Mouse (Mus musculus) limb, embryonic 11.5 days (tissue): ENCODE measurements around the gene Rgs2. TPM values are rescaled to one million over a fixed set of nuclear protein-coding genes. Genes with fewer than 3 reads are reported as not detected.

ENCODE experiments used
- ATAC-seq: fragments of 200-750 bp; cut with Nextera tagmentation; 2 replicates; pipeline ENCODE4 v1.8.0; 2017; ENCODE audit warnings: low read depth; ENCODE audit not compliant: insufficient number of reproducible peaks, low FRiP score, low TSS enrichment
- DNase-seq: peaks from one replicate; pipeline ENCODE4 v3.0.0-alpha.2; 2015; ENCODE audit warnings: low spot score
- H3K27ac ChIP-seq: fragments of 300-500 bp; sonication (generic); replicated peaks from 2 replicates; pipeline ENCODE4 v1.5.1; 2014; ENCODE audit warnings: low read depth, mild to moderate bottlenecking, low read length
- H3K27me3 ChIP-seq: fragments of 300-500 bp; sonication (generic); 2 replicates; pipeline ENCODE4 v1.6.1; 2014; ENCODE audit warnings: mild to moderate bottlenecking, low read length, mixed read lengths; ENCODE audit not compliant: control insufficient read depth, insufficient read depth
- H3K36me3 ChIP-seq: fragments of 300-500 bp; sonication (generic); 2 replicates; pipeline ENCODE4 v1.6.1; 2014; ENCODE audit warnings: mild to moderate bottlenecking, low read length, moderate library complexity, mixed read lengths; ENCODE audit not compliant: control insufficient read depth, insufficient read depth
- H3K4me1 ChIP-seq: fragments of 300-500 bp; sonication (generic); 2 replicates; pipeline ENCODE4 v1.6.1; 2014; ENCODE audit warnings: low read length, mixed read lengths; ENCODE audit not compliant: control insufficient read depth, insufficient read depth
- H3K4me2 ChIP-seq: fragments of 300-500 bp; sonication (generic); 2 replicates; pipeline ENCODE4 v1.6.1; 2014; ENCODE audit warnings: low read depth, mild to moderate bottlenecking, moderate library complexity; ENCODE audit not compliant: severe bottlenecking
- H3K4me3 ChIP-seq: fragments of 300-500 bp; sonication (generic); 2 replicates; pipeline ENCODE4 v1.5.1; 2014; ENCODE audit warnings: low read depth, low read length
- H3K9ac ChIP-seq: fragments of 300-500 bp; sonication (generic); 2 replicates; pipeline ENCODE4 v1.6.1; 2014; ENCODE audit warnings: mild to moderate bottlenecking, low read length
- H3K9me3 ChIP-seq: fragments of 300-500 bp; sonication (generic); 2 replicates; pipeline ENCODE4 v1.6.1; 2016; ENCODE audit warnings: low read length; ENCODE audit not compliant: control insufficient read depth
- WGBS: fragments of 180-500 bp; shearing (Covaris S2); extraction: QIAGEN DNeasy Blood & Tissue Kit; methylation state at CpG from one replicate; pipeline ENCODE4 v1.1.7; 2014; 5-methylcytosine and 5-hydroxymethylcytosine counted together
- polyA plus RNA-seq: library from polyadenylated mRNA; unstranded; fragments of >200 nt; fragmentation: Nextera tagmentation; extraction: Ambion mirVana; gene quantifications from 2 replicates; pipeline ENCODE4 v1.2.1, GENCODE M21; 2014

Gene Rgs2
- polyA plus RNA-seq, 1 experiment from 2014 or later, result 29.3 TPM

GRCm38 (mm10) chr1:144007341-144007740 is 3.4 kb upstream of the Rgs2 start:
- no peak for ATAC-seq
- no peak overlapping the region for H3K4me3 ChIP-seq
- no peaks in the 10 kb centered on the region for H3K36me3 ChIP-seq
- H3K27ac ChIP-seq, result no peak overlapping the region
- H3K4me2 ChIP-seq, result no peak overlapping the region
- DNase-seq, result no peak
- H3K4me1 ChIP-seq, result no peaks in the 10 kb centered on the region
- WGBS, result 79% methylated on average over 6 of the region's 6 CpGs
- no peaks in the 10 kb centered on the region for H3K27me3 ChIP-seq
- H3K9ac ChIP-seq, result no peak overlapping the region
- no peaks in the 10 kb centered on the region for H3K9me3 ChIP-seq

- no peak overlapping the region for H3K4me3 ChIP-seq
- ATAC-seq (no peak), DNase-seq (peak; percentile 68)
- H3K9ac ChIP-seq, result no peak overlapping the region
- WGBS, result 12% methylated on average over 8 of the region's 8 CpGs
- H3K27me3 ChIP-seq, result no peaks in the 10 kb centered on the region
- H3K27ac ChIP-seq, result no peak overlapping the region
- H3K9me3 ChIP-seq, result no peaks in the 10 kb centered on the region
- H3K4me1 ChIP-seq, result no peaks in the 10 kb centered on the region
- H3K4me2 ChIP-seq, result peak overlapping the region; percentile 24; the same call in 1 of the 2 replicates
- H3K36me3 ChIP-seq, result no peaks in the 10 kb centered on the region
Observed at GRCm38 (mm10) chr1:144006542-144006941, 2.6 kb upstream of the Rgs2 start.

GRCm38 (mm10) chr1:144005648-144006047 is 1.7 kb upstream of the Rgs2 start:
- ATAC-seq, result no peak
- H3K4me3 ChIP-seq, result no peak overlapping the region
- no peaks in the 10 kb centered on the region for H3K36me3 ChIP-seq
- no peak overlapping the region for H3K9ac ChIP-seq
- no peak overlapping the region for H3K4me2 ChIP-seq
- no peaks in the 10 kb centered on the region for H3K4me1 ChIP-seq
- H3K9me3 ChIP-seq, result no peaks in the 10 kb centered on the region
- no peak overlapping the region for H3K27ac ChIP-seq
- DNase-seq, result no peak
- H3K27me3 ChIP-seq, result no peaks in the 10 kb centered on the region

- ATAC-seq (no peak), DNase-seq (no peak)
- no peaks in the 10 kb centered on the region for H3K27me3 ChIP-seq
- H3K9me3 ChIP-seq, result no peaks in the 10 kb centered on the region
- peak overlapping the region; percentile 52 for H3K4me3 ChIP-seq
- H3K9ac ChIP-seq, result peak overlapping the region; percentile 56
- H3K27ac ChIP-seq, result no peak overlapping the region
- WGBS, result 8% methylated on average over 9 of the region's 9 CpGs
- no peaks in the 10 kb centered on the region for H3K36me3 ChIP-seq
- peak overlapping the region; percentile 81 for H3K4me2 ChIP-seq
- no peaks in the 10 kb centered on the region for H3K4me1 ChIP-seq
Observed at GRCm38 (mm10) chr1:144004741-144005140, 780 bp upstream of the Rgs2 start.

- H3K9me3 ChIP-seq, result no peaks in the 10 kb centered on the region
- H3K9ac ChIP-seq, result peak overlapping the region; percentile 62
- WGBS, result 9% methylated on average over 10 of the region's 10 CpGs
- H3K4me3 ChIP-seq, result peak overlapping the region; percentile 52
- peak overlapping the region; percentile 66 for H3K4me2 ChIP-seq
- H3K36me3 ChIP-seq, result no peaks in the 10 kb centered on the region
- no peaks in the 10 kb centered on the region for H3K4me1 ChIP-seq
- no peaks in the 10 kb centered on the region for H3K27me3 ChIP-seq
- peak; percentile 1; the same call in 1 of the 2 replicates for ATAC-seq
- peak; percentile 38 for DNase-seq
- no peak overlapping the region for H3K27ac ChIP-seq
Observed at GRCm38 (mm10) chr1:144003416-144003815, 545 bp downstream of the Rgs2 start.

DNA sequence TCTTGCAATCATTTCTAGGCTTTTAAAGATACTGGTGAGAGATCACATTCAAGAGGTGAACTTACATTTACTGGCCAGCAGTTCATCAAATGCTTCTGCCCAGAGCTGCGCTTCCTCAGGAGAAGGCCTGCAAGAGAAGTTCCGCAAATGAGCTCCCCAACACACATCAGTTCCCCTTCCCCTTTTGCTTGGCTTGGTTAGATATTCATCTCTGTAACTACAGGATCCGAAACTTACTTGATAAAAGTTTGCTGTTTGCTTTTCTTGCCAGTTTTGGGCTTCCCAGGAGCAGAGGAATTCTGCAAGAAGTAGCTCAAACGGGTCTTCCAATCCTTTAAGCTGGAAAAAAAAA is 1.3 kb downstream of the Rgs2 start:
- Histone ChIP-seq H3K9ac (no peak overlapping the region), H3K4me3 (no peak overlapping the region), H3K36me3 (no peaks in the 10 kb centered on the region), H3K4me1 (no peaks in the 10 kb centered on the region), H3K9me3 (no peaks in the 10 kb centered on the region), H3K4me2 (peak overlapping the region; percentile 66; the same call in 1 of the 2 replicates), H3K27me3 (no peaks in the 10 kb centered on the region), H3K27ac (no peak overlapping the region)
- ATAC-seq (no peak), DNase-seq (no peak)
- WGBS, result 81% methylated on average over 4 of the region's 4 CpGs

DNA sequence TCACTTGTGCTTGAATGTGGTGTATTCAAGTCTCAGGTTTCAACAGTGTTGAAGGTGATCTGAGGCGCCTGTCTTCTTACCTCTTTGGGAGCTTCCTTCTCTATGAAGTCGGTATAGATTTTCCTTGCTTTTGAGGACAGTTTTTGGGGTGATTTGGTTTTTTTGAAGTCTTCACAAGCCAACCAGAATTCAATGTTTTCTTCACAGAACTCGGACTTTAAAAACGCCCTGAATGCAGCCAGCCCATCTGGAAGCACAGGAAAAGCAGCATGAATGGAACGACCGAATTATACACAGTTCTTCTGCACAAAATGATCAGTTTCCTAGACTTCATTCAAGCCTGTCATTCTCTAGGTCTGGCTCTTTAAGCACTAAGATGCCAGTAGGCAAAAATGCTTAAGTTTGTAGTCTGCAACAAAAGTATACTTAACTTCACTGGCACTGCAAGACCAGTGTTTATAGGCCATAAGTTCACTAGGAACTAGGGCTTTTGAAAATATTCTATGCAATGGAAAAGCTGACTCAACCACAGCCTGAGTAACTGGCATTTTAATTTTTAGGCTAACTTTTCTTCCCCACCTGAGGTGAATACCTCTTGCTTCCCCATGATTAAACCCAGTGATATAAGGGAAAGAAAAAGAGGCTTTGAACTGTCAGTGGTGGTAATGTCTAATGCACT is 1.8 kb downstream of the Rgs2 start:
- H3K4me3 ChIP-seq, result no peak overlapping the region
- no peak for ATAC-seq
- no peaks in the 10 kb centered on the region for H3K4me1 ChIP-seq
- 90% methylated on average over 6 of the region's 6 CpGs for WGBS
- DNase-seq, result no peak
- no peaks in the 10 kb centered on the region for H3K27me3 ChIP-seq
- H3K9ac ChIP-seq, result no peak overlapping the region
- no peaks in the 10 kb centered on the region for H3K9me3 ChIP-seq
- H3K36me3 ChIP-seq, result no peaks in the 10 kb centered on the region
- H3K4me2 ChIP-seq, result no peak overlapping the region
- no peak overlapping the region for H3K27ac ChIP-seq

DNA sequence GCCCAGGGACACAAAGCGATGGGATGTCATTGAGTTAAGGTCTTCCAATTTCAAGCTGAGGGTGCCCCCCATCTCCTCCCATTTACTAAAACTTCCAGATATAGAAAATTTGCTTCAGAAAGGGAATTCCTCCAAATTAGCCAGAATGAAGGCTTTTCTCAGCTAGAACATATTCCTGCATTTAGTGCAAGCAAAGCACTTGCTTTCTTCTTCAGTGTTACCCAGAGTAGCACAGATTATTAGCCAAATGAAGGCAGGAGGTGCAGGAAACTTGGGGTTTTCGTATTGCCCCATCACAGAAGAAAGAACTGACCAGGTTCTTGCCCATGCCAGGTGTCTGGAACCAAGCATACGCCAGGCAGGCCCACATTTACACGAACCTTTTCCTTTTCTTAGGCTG is 3.7 kb downstream of the Rgs2 start:
- H3K9me3 ChIP-seq, result no peaks in the 10 kb centered on the region
- no peaks in the 10 kb centered on the region for H3K27me3 ChIP-seq
- WGBS, result 88% methylated on average over 4 of the region's 4 CpGs
- no peak overlapping the region for H3K4me3 ChIP-seq
- no peak overlapping the region for H3K9ac ChIP-seq
- H3K36me3 ChIP-seq, result no peaks in the 10 kb centered on the region
- no peaks in the 10 kb centered on the region for H3K4me1 ChIP-seq
- no peak overlapping the region for H3K27ac ChIP-seq
- no peak overlapping the region for H3K4me2 ChIP-seq
- DNase-seq (no peak), ATAC-seq (no peak)

DNA sequence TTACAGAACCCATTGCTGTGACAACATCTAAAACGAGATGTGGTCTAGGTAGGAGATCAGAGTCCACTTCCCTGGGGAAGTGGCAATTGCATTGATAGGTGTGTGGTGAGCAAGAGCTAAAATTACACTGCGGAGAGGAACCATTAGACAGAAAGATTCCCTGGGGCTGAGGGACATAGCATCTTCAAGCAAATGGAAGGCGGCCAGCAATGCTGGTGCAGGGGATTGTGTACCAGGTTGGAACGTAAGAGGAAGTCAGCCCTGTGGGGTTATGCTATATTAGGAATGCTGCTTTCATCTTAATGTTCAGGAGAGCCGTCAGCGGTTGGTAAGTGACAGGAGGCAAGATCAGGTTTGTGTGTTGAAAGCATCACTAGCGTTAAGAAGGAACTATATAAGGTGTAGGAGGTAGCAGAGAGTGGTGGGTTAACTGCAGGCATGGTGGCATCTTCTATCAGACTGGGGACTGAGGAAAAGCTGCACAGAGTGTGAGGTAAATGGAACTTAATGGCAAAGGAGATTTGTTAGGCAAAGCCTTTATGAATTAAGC is 4.5 kb downstream of the Rgs2 start:
- 82% methylated on average over 7 of the region's 7 CpGs for WGBS

More for the DNA sequence above, 4.5 kb downstream of the Rgs2 start:
- Histone ChIP-seq H3K4me1 (no peaks in the 10 kb centered on the region), H3K4me3 (no peak overlapping the region), H3K9me3 (no peaks in the 10 kb centered on the region), H3K27me3 (no peaks in the 10 kb centered on the region), H3K4me2 (no peak overlapping the region), H3K27ac (no peak overlapping the region), H3K9ac (no peak overlapping the region), H3K36me3 (no peaks in the 10 kb centered on the region)
- DNase-seq (no peak), ATAC-seq (no peak)
